ENCODE assay signal across 8 mouse cellular contexts in the genomic region with DNA sequence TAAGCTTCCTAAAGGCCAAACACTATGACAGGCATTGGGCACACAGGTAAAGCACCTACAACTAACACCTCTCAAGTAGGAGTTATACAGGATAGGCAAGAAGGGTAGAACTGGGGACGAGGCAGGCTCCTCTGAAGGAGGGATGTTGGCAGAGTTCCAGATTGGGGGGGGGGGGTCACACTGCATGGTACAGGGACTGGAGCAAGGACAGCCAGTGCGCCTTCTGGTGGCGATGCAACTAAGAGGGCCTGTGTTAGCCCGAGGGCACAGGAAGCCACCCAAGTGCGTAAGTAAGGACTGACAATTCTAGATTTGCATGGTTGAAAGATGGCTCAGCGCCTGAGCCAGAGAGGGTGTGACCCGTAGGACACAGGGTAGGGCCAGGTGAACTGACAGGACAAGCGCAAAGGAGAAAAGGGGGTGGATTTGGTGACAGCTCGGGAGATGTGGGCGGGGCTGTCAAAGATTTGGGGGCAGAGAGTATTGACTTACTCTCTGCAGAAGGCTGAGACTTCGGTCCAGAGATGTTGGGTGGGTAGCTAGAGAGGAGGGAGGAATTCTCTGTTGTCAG. TPM values are rescaled to one million over a fixed set of nuclear protein-coding genes. Genes with fewer than 3 reads are reported as not detected.
DNase-seq lines count a peak whose midpoint lies in the region; ATAC-seq lines count a peak whose summit lies in the region.

No protein-coding gene starts in this region.

- ATAC-seq in CD4-positive, CD25-positive, alpha-beta regulatory T cell, adult 4 months: peak; percentile 51
- peak; percentile 4; the same call in 1 of the 2 replicates for ATAC-seq in heart, embryonic 13.5 days (ENCODE audit: extremely low read depth, insufficient number of reproducible peaks, low FRiP score, low TSS enrichment)
- peak; percentile 31 for ATAC-seq in kidney, embryonic 15.5 days (replicated peaks; ENCODE audit: low FRiP score)

- H3K4me3 ChIP-seq in heart, embryonic 13.5 days: peak overlapping the region; percentile 90
- H3K4me3 ChIP-seq in kidney, embryonic 15.5 days (replicated peaks): peak overlapping the region; percentile 71

- DNase-seq in R1 (ENCODE audit: low read depth, low spot score): peak; percentile 61
- peak; percentile 63 for DNase-seq in embryo, embryonic 10.5 days (ENCODE audit: low spot score)
- peak; percentile 86 for DNase-seq in lung, postnatal 10 days
- DNase-seq in right cerebral cortex, postnatal 10 days (ENCODE audit: low spot score in 2 of 2): peak; percentile 63 to 70
- no peak for DNase-seq in frontal cortex, postnatal 25 days (ENCODE audit: low spot score in 2 of 2)

- peak overlapping the region; percentile 77 for H3K4me2 ChIP-seq in heart, embryonic 13.5 days
- peak overlapping the region; percentile 97 for H3K4me2 ChIP-seq in kidney, embryonic 15.5 days

- H3K27me3 ChIP-seq in heart, embryonic 13.5 days (replicated peaks): no peaks in the 10 kb centered on the region
- H3K27me3 ChIP-seq in kidney, embryonic 15.5 days: no peaks in the 10 kb centered on the region

- no peaks in the 10 kb centered on the region for H3K36me3 ChIP-seq in heart, embryonic 13.5 days
- no peaks in the 10 kb centered on the region for H3K36me3 ChIP-seq in kidney, embryonic 15.5 days

- peak overlapping the region; percentile 100 for H3K27ac ChIP-seq in heart, embryonic 13.5 days (replicated peaks)
- peak overlapping the region; percentile 97 for H3K27ac ChIP-seq in kidney, embryonic 15.5 days

- under 1% methylated on average over 11 of the region's 11 CpGs for WGBS in heart, embryonic 13.5 days
- WGBS in kidney, embryonic 15.5 days: 1% methylated on average over 11 of the region's 11 CpGs

- H3K9ac ChIP-seq in heart, embryonic 13.5 days: peak overlapping the region; percentile 93
- H3K9ac ChIP-seq in kidney, embryonic 15.5 days: peak overlapping the region; percentile 67

- H3K9me3 ChIP-seq in heart, embryonic 13.5 days: no peaks in the 10 kb centered on the region
- no peaks in the 10 kb centered on the region for H3K9me3 ChIP-seq in kidney, embryonic 15.5 days (replicated peaks)

- H3K4me1 ChIP-seq in heart, embryonic 13.5 days: peaks cover 67% of the 10 kb centered on the region
- peaks cover 76% of the 10 kb centered on the region for H3K4me1 ChIP-seq in kidney, embryonic 15.5 days

RNA-seq across cellular contexts. Expression of gene Csrnp1, which starts 2.1 kb away (rescaled TPM):
- polyA plus RNA-seq in CD4-positive, CD25-positive, alpha-beta regulatory T cell, adult 4 months (2017; shearing (Covaris generic)): 10 to 100 TPM; 22.7 to 89.4 TPM
- 5.7 and 6.8 TPM in 2 replicates for polyA plus RNA-seq in heart, embryonic 13.5 days (2015; fragmentation: Nextera tagmentation; extraction: Ambion mirVana)
- 5.6 and 7.1 TPM in 2 replicates for polyA plus RNA-seq in kidney, embryonic 15.5 days (2015; fragmentation: Nextera tagmentation; extraction: Ambion mirVana)

RNA-seq across cellular contexts. Expression of gene Xirp1, which starts 41.1 kb away (rescaled TPM):
- not detected for polyA plus RNA-seq in CD4-positive, CD25-positive, alpha-beta regulatory T cell, adult 4 months (2017; shearing (Covaris generic))
- 44.6 and 47.2 TPM in 2 replicates for polyA plus RNA-seq in heart, embryonic 13.5 days (2015; fragmentation: Nextera tagmentation; extraction: Ambion mirVana)
- polyA plus RNA-seq in kidney, embryonic 15.5 days (2015; fragmentation: Nextera tagmentation; extraction: Ambion mirVana): 0.38 and 0.41 TPM in 2 replicates

RNA-seq across cellular contexts. Expression of gene Ttc21a, which starts 44.9 kb away (rescaled TPM):
- polyA plus RNA-seq in CD4-positive, CD25-positive, alpha-beta regulatory T cell, adult 4 months (2017; shearing (Covaris generic)): under 1 TPM in 1 of 2 experiments, not detected in 1; 0.15 TPM
- polyA plus RNA-seq in heart, embryonic 13.5 days (2015; fragmentation: Nextera tagmentation; extraction: Ambion mirVana): 0.17 and 0.27 TPM in 2 replicates
- polyA plus RNA-seq in kidney, embryonic 15.5 days (2015; fragmentation: Nextera tagmentation; extraction: Ambion mirVana): 0.26 and 0.29 TPM in 2 replicates

RNA-seq across cellular contexts. Expression of gene Gorasp1, which starts 45.0 kb away (rescaled TPM):
- polyA plus RNA-seq in CD4-positive, CD25-positive, alpha-beta regulatory T cell, adult 4 months (2017; shearing (Covaris generic)): 1 to 10 TPM; 3.6 to 7.5 TPM
- 21.4 and 23.8 TPM in 2 replicates for polyA plus RNA-seq in heart, embryonic 13.5 days (2015; fragmentation: Nextera tagmentation; extraction: Ambion mirVana)
- 27.7 and 29.7 TPM in 2 replicates for polyA plus RNA-seq in kidney, embryonic 15.5 days (2015; fragmentation: Nextera tagmentation; extraction: Ambion mirVana)

Comparison
In these comparisons a context has a peak if more than half of its experiments do, and no peak if none do; other contexts are left out.
1. DNase-seq: peak in R1 (single experiment), embryo, embryonic 10.5 days (single experiment), lung, postnatal 10 days (single experiment) and right cerebral cortex, postnatal 10 days (2 of 2); none in frontal cortex, postnatal 25 days (0 of 2).
2. RNA of gene Xirp1, which starts 41.1 kb away (polyA plus RNA-seq): 44.6 to 47.2 TPM in heart, embryonic 13.5 days; 0.38 to 0.41 TPM in kidney, embryonic 15.5 days and not detected in CD4-positive, CD25-positive, alpha-beta regulatory T cell, adult 4 months; every median in the first group is over 10 times any median in the second.
3. Peak in every context shown above with its lines, with median percentiles within 50 percentile points of each other: ATAC-seq.